Mouse (Mus musculus) heart, postnatal 0 days (tissue): ENCODE data around the gene Vsig2.

Source experiments
- CTCF ChIP-seq: IDR thresholded peaks from 2 replicates; pipeline ENCODE4 v1.5.1; 2016; ENCODE audit warnings: antibody characterized with exemption, control low read depth, low read depth
- EP300 ChIP-seq: IDR thresholded peaks from 2 replicates; pipeline ENCODE4 v1.6.1; 2016; ENCODE audit warnings: antibody characterized with exemption, low read depth

DNA sequence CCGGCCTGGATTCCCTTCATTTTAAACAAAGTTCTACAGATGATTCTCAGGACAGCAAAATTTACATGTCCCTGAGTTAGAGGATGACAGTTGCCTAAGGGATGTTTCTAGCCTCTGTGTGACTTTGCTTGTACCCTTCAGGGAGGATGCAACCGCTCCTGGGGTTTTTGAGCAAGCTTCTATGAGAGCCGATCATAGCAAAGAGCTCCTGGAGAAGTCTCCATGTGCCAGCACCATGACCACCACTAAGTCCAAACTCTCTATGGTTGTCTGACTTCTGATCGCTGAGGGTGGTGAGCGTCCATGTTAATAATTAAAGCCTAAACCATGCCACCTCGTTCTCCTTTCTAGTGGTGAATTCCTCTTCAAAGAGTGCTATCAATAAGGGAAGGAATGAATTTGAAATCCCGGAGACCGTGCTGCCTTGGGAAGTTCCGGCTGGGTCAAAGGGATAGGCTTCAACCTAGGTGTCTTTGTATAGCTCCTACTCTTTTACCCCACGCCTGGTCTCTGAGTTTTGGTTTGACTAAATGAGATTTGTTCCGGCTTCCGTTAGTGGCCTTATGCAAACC is 4.9 kb downstream of the Vsig2 start:
- no peak for TF ChIP-seq CTCF
- no peak for TF ChIP-seq EP300
